Mouse (Mus musculus): Measurements from ENCODE around the gene Mettl27.

DNA sequence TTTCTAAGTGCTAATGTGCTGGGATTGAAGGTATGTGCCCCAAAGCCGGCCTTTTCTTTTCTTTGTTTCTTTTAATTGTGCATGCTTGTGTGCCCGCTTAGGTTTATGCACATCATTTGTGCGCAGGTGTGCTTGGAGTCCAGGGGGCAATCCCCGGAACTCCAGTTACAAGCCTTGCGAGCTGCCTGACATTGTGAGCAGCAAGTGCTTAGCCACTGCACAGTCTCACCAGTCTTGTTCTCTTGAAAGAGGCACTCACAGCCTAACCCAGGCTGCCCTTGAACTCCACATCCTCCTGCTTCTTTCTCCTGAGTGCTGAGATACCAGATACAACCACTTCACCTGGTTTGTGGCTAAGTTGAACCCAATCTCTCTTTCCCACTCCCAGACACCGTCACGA is 41.4 kb downstream of the Mettl27 start:
- no peak for TF ChIP-seq POLR2A (IDR thresholded peaks at IDR 0.05; ENCODE audit: extremely low read depth, insufficient read depth, low read length)
- TF ChIP-seq CTCF (IDR thresholded peaks at IDR 0.05; ENCODE audit: extremely low read depth, insufficient read depth, low read length) = no peak

Measured in cortical plate, adult 2 months (tissue).